Mouse (Mus musculus) adrenal gland, adult (tissue): ENCODE results near the gene Cd164.
A peak's percentile ranks its signal among the peaks of the same experiment; 100 is the strongest.

Experiments used
- DNase-seq, 2 experiments: peaks; one replicate each; pipeline ENCODE4 v3.0.0; 2022 to 2023; ENCODE audit warnings: low spot score in 1 of 2; ENCODE audit not compliant: inconsistent age in 2 of 2

Gene Cd164

DNA sequence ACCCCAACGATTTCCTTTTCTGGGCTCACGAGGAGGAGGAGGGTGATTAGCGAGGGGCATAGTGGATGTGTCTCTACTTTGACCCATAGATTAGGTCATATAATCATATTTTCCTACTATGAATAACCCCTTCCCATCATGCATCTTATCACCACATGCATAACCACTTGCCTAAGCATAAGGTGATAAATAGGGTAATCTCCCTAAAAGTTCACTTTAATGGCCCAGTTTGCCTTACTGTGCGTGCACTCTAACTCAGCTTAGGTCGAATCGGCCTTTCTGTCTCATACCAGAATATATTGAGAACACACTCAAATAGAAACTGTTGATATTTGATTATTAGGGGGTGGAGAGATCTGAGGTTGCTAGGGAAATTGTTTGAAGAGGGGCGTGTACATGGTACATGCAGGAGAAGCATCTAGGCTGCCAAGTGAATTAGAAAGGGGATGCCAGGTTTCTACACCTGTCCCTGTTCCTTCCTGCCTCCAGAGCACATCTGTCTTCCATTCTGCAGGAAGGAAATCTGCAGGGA lies 26.1 kb downstream of the Cd164 start:
- DNase-seq, result no peak

- peak; percentile 33 to 51 for DNase-seq
These were observed 27.4 kb downstream of the Cd164 start for GRCm38 (mm10) chr10:41546396-41547165.

DNA sequence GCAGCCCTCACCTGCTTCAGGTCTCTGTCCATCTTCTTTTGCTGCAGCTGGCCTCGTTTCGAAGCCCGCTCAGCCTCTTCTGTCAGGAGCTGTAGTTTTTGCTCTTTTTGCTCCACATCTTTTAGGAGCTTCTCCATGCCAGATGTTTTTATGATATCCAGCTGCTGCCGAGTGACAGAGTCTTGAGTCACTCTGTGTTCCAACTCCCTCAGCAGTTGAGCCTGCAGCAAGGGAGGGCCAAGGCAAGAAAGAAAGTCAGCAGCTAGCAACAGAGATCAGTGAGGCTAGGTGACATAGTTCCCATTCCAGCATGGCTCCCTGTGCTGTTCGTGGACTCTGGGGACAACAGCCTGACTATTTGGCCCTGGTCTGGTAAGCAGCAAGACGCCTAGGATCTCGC lies 31.5 kb downstream of the Cd164 start:
- no peak for DNase-seq

GRCm38 (mm10) chr10:41552319-41552718 lies 33.1 kb downstream of the Cd164 start:
- DNase-seq, result no peak

DNA sequence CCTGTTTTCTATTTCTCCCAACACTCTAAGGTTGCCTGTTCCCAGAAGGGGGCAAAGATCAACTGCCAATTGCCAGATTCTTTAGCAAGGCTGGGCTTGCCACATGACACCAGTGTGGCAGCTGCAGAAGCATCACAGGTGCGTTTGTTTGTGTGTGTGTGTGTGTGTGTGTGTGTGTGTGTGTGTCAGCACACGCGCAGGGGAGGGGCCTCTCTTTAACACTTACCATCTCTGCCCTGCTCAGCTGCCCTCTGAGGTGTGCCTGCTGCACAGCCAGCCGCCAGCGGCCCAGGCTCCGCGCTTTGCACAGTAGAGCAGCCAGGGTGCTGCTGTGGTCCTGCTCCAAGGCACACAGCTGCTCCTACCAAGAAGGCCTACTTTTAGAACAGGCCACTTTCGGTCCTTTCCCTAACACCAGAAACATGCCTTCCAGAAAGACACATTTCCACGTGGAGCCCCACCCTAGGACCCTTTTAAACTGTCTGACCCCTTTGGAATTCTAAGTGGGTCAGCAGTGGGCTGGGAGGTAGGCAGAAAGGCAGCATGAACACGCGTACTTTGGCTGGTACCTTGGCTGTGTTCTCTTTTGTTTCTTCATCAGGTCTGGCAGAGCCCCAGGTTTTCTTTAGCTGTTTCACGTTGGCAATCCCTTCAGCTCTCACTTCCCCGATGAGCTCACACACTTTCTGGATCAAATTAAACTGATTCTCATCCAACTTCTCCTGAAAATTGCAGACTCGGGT lies 33.8 kb downstream of the Cd164 start:
- peak in 1 of 2 experiments; percentile 68 for DNase-seq

GRCm38 (mm10) chr10:41553711-41554110 lies 34.5 kb downstream of the Cd164 start:
- no peak for DNase-seq

- DNase-seq, result no peak
These were observed 35.9 kb downstream of the Cd164 start for GRCm38 (mm10) chr10:41555081-41555480.

DNA sequence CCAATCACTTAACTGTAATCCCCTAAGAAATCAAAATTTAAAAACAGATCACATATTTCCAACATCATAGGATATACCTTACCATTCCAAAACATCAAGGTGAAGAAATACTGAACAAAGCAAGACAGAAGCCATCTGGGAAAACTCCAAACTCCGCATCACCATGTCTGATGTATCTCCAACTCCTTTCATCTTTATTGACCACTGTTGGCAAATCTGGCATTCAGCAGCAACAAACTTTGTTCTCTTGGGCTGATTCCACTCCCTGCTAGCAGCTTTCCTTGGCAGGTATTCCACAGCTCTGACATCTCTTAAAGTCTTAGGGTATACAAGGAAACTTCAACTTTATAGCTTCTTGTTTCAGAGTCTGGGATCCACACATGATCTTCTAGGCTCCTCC lies 39.2 kb downstream of the Cd164 start:
- no peak for DNase-seq

- DNase-seq, result no peak
These were observed 42.6 kb downstream of the Cd164 start for GRCm38 (mm10) chr10:41561701-41562395.

- peak; percentile 65 to 84 for DNase-seq
These were observed 45.9 kb downstream of the Cd164 start for GRCm38 (mm10) chr10:41565141-41565540.

DNA sequence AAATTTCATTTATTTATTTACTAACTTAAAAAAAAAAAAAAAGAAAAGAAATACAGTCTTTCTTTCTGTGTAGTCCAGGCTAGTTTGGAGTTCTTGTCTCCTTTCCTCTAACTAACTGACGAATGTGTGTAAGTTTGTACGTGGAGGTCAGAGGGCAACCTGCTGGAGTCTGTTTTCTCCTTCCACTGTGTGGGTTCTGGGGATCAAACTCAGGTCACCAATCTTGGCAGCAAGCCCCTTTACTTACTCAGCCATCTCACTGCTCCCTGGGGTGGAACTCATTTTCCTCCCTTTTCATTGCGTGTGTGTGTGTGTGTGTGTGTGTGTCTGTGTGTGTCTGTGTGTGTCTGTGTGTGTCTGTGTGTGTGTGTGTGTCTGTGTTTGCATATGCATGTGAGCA lies 49.1 kb downstream of the Cd164 start:
- DNase-seq, result no peak

- DNase-seq, result no peak
These were observed 51.9 kb downstream of the Cd164 start for GRCm38 (mm10) chr10:41571065-41571464.

DNA sequence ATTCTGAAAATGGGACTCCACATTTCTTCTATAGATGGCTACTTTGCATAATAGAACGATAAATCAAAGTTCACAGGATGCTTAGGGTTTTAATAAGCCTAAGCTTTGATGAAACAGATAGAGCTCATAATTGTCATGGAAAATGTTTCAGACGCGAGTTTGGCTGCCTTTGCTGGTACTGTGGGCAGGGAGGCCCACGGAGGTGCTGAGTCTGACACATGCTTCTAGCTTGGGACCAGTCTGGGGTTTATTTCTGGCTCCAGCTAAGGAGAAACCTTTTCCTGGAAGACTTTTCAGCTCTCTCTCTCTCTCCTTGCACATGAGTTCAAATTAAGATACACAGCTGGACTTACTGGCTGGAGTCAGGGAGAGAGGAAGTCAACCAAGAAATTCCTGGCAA lies 53.1 kb downstream of the Cd164 start:
- DNase-seq, result no peak

GRCm38 (mm10) chr10:41573190-41573589 lies 54.0 kb downstream of the Cd164 start:
- DNase-seq, result no peak

- no peak for DNase-seq
These were observed 56.5 kb downstream of the Cd164 start for GRCm38 (mm10) chr10:41575451-41576327.

DNA sequence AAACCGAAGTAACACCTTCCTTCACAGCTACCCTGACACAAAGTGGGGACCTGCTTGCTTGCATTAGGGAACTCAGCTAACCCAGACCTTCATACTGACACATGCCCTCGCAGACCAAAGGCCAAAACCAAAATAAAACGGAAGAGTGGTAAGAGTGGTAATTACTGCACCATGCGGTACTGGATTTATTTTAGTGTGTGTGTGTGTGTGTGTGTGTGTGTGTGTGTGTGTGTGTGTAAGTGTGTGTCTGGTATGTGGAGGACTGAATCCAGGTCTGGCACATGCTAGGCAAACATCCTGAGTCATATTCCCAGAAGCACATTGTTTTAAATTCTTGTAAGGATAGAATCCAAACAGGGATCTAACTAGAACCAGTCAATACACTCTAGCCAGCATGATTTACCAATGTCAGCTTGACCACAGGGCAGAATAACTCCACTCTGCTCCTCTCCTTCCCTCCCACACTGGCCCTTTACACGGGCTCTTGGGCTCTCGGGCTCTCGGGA lies 57.2 kb downstream of the Cd164 start:
- DNase-seq, result no peak

DNA sequence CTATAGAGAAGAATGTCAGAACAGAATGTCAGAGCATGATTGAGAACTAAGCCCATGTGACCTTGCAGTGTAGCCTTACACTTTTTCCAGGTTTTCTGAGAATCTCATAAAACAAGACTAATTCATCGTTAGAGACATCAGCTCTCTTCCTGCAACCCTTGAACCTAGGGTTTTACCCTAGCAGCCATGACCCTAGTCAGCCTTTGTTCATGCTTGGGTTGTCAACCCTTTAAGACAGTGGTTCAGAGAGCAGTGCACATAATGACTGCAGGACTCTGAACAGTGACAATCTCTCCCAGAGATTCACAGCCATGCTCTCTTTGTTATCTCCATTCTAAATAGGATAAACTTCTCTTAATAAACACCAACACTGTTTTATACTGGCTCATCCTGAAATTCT lies 59.3 kb downstream of the Cd164 start:
- DNase-seq, result no peak

DNA sequence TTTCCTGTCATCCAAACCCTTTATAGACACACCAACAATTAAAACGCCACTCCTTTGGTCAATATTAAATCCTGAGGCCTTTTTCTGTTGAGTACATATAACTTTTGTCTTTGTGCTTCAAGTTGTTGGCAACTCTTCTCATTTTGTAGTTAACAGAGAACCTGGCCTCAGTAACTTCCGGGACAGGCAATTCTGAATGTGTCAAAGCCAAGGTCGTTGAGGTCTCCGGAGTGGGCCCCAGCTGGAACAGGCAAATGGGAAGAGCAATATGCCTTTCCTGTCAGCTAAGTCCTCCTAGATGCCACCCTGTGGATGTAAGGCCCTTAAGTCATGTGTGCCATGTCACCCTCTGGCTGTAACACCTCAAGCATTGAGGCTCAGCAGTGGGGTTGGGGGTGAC lies 61.2 kb downstream of the Cd164 start:
- no peak for DNase-seq
